Mouse (Mus musculus) cerebellum, postnatal 10 days (tissue): ENCODE results near the gene Fhdc1.

Experiments used
- DNase-seq, 2 experiments: peaks; one replicate each; pipeline ENCODE4 v3.0.0; 2021; ENCODE audit warnings: mixed read lengths in 2 of 2

Fhdc1 gene

DNA sequence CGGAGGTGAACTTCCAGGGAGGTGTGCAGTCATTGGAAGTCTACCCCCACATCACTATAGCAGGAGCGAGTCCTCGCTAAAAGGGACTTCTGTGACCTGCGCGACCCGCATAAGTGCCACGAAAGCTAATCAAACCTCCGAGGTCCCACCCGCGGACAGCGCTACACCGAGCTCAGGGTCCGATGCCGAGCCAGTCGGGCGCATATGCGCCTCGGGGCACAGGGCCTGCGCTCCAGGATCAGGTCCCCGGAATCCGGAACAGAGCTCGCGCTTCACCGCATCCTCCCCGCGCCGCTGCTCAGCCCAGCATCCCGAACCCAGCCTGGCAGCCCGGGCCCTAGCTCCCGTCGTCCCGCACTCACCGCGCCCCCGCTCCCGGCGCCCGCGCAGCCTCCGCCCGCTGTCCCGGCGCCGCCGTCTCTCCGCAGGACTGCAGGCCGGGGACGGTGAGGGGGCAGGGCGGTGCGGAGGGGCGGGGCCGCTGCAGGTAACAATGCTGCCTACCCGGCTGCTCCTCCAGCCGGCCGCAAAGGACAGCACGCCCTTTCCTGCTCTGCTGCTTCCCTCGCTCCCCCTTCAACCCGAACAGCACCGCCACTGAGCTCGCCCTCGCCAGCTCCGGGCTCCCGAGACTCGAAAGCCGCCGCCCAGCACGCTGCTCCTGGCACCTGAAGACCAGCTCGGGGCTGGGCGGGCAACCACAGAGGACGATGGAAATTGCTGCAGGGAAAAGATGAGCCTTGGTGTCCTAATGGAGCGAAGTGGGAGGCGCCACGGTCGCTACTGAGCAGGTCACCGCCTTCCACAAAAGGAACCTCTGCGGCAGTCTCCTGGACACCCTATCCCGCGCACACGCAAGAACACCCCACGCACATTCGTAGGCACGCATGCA lies at the start of gene Fhdc1:
TSS of gene Fhdc1 (minus strand) at position 424 of the 892 bp plus-strand sequence.
- DNase-seq, result peak; percentile 68 to 72

DNA sequence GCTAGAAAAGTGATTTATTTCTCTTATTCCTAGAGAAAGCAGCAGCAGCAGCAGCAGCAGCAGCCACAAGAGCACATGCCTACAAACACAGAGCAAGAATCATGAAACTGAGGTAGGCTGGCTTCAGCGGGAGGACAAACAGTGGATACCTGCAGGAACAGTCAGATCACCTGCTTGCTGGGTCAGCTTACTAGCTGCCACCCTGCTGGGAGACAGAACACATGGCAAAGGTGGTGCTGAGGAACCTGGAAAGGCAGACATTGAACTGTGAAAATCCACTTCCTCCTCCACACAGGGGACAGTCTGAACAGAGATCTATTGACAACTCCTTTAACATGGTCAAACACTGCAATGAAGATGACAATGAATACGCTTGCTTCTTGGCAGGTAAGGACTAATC lies 48.8 kb upstream of the Fhdc1 start:
- DNase-seq, result peak in 1 of 2 experiments; percentile 22

DNA sequence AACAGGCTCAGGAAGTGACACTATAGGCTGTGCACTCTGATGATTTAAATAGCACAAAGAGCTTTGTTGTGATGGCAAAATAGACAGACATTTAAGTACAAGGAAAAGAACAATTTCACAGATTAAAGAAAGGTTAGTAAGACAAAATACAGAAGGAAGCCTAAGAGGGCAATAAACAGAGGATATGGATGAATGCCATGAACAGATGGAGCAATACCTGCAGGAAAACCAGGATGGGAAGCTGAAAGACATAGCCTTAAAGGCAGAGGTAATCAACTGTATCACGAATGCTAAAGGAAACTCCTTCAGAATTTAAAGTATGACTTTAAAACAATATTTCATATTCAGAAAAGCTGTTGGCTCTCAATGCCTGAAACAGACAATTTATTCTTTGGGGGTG lies 44.7 kb upstream of the Fhdc1 start:
- DNase-seq, result peak in 1 of 2 experiments; percentile 24

DNA sequence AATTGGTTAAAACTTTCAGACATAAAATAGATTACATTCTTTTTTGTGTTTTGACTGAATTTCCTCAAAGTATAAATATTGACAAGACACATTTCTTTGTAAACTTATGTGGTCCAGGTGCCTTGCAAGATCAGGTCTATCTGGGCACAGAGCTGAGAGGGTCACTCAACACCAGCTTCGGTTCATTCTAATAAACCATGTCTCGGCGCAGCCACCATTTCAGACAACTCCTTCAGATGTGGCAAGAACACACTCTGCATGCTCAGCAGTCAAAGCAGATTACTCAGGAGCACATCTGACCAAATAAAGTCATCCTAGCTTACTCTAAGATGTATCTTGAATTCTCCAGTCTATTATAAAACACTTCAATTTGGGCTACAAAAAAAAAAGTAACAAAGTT lies 35.9 kb upstream of the Fhdc1 start:
- DNase-seq, result no peak

GRCm38 (mm10) chr3:84512774-84513515 lies 32.7 kb upstream of the Fhdc1 start:
- DNase-seq, result no peak

DNA sequence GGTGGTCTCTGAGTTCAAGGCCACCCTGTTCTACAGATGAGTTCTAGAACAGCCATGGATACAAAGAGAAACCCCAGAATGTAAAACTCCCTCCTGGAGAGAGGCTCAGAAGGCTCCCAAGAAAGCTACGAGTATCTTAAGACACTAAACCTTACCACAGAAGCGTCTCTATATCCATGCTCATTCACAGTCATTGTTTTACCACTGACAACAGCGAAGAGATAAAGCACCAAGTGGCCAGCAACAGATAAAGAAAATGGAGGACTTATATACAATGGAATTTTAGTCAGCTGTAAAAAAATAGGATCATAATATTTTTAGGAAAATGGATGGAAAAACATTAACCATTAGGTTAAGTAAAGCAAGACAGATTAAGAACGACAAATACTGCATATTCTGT lies 25.0 kb upstream of the Fhdc1 start:
- no peak for DNase-seq

GRCm38 (mm10) chr3:84504291-84504690 lies 24.1 kb upstream of the Fhdc1 start:
- no peak for DNase-seq

GRCm38 (mm10) chr3:84502101-84502500 lies 21.9 kb upstream of the Fhdc1 start:
- no peak for DNase-seq

- no peak for DNase-seq
Measured at GRCm38 (mm10) chr3:84500491-84500890, 20.3 kb upstream of the Fhdc1 start.

DNA sequence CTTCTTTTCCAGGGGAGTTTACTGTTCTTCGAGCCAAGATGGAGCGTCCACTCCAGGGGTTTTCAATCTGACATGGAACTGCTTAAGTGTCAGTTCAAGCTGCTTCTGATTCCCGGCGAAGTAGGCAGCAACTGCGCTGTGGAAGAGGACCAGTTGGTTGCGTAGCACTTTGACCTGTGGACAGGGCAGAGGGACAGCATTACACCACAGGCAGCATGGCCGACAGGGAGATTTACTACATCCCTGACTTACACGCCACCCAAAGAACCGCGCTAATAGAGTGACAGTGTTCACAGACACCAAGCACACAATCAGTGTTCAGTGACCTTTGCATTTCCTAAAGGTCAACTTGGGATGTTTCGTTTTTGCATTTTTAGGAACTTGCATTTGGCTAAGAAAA lies 17.5 kb upstream of the Fhdc1 start:
- DNase-seq, result no peak

- DNase-seq, result no peak
Measured at GRCm38 (mm10) chr3:84492657-84493056, 12.4 kb upstream of the Fhdc1 start.

GRCm38 (mm10) chr3:84492148-84492547 lies 11.9 kb upstream of the Fhdc1 start:
- DNase-seq, result no peak

- no peak for DNase-seq
Measured at GRCm38 (mm10) chr3:84488716-84489115, 8.5 kb upstream of the Fhdc1 start.

GRCm38 (mm10) chr3:84484891-84485290 lies 4.7 kb upstream of the Fhdc1 start:
- DNase-seq, result no peak

GRCm38 (mm10) chr3:84484333-84484732 lies 4.1 kb upstream of the Fhdc1 start:
- DNase-seq, result no peak

GRCm38 (mm10) chr3:84482121-84482520 lies 1.9 kb upstream of the Fhdc1 start:
- DNase-seq, result no peak

- peak; percentile 52 to 62 for DNase-seq
Measured at GRCm38 (mm10) chr3:84481104-84481503, 875 bp upstream of the Fhdc1 start.

DNA sequence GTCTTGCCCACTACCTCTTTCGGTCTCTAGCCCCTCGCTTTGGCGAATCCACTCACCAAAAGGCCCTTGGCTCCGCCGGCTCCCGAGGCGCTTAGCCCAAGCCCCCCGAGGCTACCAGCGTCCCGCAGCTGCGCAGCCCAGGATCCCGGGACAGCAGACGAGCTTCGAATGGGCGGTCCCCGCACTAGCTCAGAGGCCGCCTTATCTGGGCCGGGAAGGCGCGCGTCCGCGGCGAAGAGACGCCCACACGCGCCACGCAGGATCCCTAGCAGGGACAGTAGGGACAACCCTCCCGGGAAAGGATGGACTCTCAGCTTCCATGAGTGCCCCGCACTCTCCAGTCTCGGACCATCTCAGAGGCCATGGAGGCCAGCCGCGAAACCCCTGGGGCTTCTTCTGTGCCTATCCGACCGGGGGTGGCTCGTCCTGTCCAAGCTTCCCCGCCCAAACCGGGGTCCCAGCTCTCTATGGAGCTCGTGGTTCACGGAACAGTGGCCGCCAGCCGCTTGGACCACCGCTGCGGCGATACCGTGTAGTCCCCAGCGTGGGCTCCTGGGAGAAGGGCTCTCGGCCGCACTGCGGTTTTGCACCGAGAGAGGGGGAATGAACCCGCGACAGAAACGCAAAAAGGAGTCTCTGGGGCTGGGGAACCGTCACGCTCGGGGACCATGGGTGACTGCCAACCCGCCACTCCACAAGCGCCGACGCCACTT lies 780 bp downstream of the Fhdc1 start:
- DNase-seq, result peak; percentile 50 to 54

DNA sequence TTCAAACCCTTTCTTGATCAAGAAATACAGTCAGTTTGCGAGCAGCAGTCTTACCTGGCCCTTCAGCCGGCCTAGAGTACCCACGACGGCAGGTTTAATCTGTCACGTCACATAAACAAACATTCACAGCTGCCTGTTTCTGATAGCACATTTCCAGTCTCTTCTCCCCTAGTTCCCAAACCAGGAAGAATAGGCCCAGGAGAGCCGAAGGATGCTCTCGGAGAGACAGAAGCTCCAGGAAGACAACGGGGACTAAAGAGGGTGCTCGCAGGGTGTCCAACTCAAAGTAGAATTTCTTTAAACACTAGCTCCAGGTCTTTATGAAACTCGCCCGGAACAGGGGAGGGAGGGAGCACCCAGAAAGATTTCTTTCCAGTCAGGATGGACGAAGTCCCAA lies 1.3 kb downstream of the Fhdc1 start:
- no peak for DNase-seq

DNA sequence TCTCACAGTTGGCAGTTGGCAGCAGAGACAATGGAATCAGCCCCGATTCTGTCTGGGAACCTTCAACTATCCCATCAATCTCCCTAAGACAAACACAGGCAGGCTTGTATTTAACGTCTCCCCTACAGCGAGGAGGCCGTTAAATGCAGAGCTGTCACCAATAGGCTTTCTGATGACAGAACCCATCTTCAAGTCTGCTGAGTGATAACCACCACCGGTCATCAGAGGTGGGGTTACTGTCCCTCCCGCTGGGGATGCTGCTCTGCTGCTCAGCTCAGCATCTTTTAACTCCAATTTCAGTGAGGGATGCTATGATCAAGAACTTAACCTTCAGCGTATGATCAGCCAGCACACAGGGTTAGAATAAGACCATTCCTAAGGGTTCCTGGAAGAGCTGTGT lies 2.0 kb downstream of the Fhdc1 start:
- no peak for DNase-seq

DNA sequence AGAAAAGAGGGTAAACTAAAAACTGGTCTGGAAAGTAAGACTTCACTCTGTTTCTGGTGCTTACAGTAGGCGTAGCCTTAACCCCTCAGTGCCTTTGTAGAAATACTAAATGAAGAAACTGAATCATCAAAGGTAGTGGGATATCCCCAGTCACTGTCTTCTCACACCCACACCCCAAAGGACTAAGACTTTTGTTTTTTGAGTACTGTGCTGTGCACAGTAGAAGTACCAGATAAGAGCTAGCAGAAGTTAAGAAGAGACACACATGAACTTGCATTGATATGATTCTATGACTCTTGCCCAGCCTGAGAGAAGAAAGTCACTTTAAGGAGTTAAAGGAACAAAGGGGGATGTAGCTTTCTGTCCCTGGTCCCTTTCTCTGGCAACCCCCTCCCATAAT lies 2.7 kb downstream of the Fhdc1 start:
- no peak for DNase-seq

- DNase-seq, result no peak
Measured at GRCm38 (mm10) chr3:84474981-84475775, 5.1 kb downstream of the Fhdc1 start.

DNA sequence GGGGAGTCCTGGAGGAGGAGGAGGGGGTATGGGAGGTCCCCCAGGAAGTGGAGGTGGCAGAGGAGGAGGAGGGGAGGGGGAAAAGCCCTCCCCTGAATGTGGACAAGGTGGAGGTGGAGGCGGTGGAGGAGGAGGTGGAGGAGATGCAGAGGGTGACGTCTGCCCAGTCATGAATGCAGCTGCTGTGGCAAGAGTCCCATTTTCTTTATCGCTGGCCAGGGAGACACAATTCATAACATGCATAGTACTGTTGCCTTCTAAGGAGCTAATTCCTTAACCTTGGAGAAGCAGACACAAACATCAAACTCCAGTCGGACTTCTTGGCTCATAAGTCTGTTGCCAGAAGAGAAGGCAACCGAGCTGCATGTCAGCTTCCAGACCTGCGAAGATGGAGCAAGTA lies 5.8 kb downstream of the Fhdc1 start:
- DNase-seq, result no peak
